Mouse (Mus musculus) C3H10T1/2 (cell line): ENCODE data around the gene Oca2. TPM values are rescaled to one million over a fixed set of nuclear protein-coding genes. Genes with fewer than 3 reads are reported as not detected.

Source experiments
- polyA plus RNA-seq, 2 experiments: library from polyadenylated mRNA; unstranded; fragments of >200 nt; fragmentation: generic; extraction: Trizol; gene quantifications; one replicate each; pipeline ENCODE4 v1.2.1; 2012; ENCODE audit warnings: missing spikeins in 2 of 2

Gene Oca2
- polyA plus RNA-seq = under 1 TPM in 1 of 2 experiments, not detected in 1; 0.13 TPM

GRCm38 (mm10) chr7:56239543-56239942 is at the start of gene Oca2:
Gene Oca2, plus strand, starts transcription at chr7:56239760.

Other genes starting within 250 kb of the Oca2 start
- gene Nipa1, start 219.8 kb upstream of the Oca2 start, polyA plus RNA-seq = 1 to 10 TPM in 1 of 2 experiments, under 1 TPM in 1; 0.39 to 3.9 TPM
- 1 to 10 TPM in 1 of 2 experiments, under 1 TPM in 1; 0.98 to 7.6 TPM for gene Herc2, start 189.6 kb upstream of the Oca2 start, polyA plus RNA-seq